Mouse (Mus musculus) hindbrain, embryonic 10.5 days (tissue): ENCODE data around the gene Dynll2. TPM values are rescaled to one million over a fixed set of nuclear protein-coding genes. Genes with fewer than 3 reads are reported as not detected.
A peak's percentile ranks its signal among the peaks of the same experiment; 100 is the strongest.

Experiments used
- DNase-seq: peaks from one replicate; pipeline ENCODE4 v3.0.0-alpha.2; 2017; ENCODE audit warnings: low spot score
- H3K27ac ChIP-seq: fragments of 300-500 bp; sonication (generic); 2 replicates; pipeline ENCODE4 v1.5.1; 2016; ENCODE audit warnings: mild to moderate bottlenecking, moderate library complexity
- H3K27me3 ChIP-seq: fragments of 300-500 bp; sonication (generic); 2 replicates; pipeline ENCODE4 v1.6.1; 2016; ENCODE audit warnings: mild to moderate bottlenecking; ENCODE audit not compliant: poor library complexity, insufficient read depth, severe bottlenecking
- H3K36me3 ChIP-seq: fragments of 300-500 bp; sonication (generic); 2 replicates; pipeline ENCODE4 v1.6.1; 2016; ENCODE audit warnings: mild to moderate bottlenecking, moderate library complexity
- H3K4me1 ChIP-seq: fragments of 300-500 bp; sonication (generic); replicated peaks from 2 replicates; pipeline ENCODE4 v1.6.1; 2016; ENCODE audit warnings: mild to moderate bottlenecking
- H3K4me3 ChIP-seq: fragments of 300-500 bp; sonication (generic); 2 replicates; pipeline ENCODE4 v1.5.1; 2016; ENCODE audit warnings: mild to moderate bottlenecking, moderate library complexity
- H3K9me3 ChIP-seq: fragments of 300-500 bp; sonication (generic); 2 replicates; pipeline ENCODE4 v1.6.1; 2016; ENCODE audit warnings: mild to moderate bottlenecking, moderate library complexity
- WGBS: fragments of 180-500 bp; shearing (Covaris S2); methylation state at CpG from one replicate; pipeline ENCODE4 v1.1.7; 2016; 5-methylcytosine and 5-hydroxymethylcytosine counted together
- polyA plus RNA-seq: library from polyadenylated mRNA; unstranded; fragments of >200 nt; fragmentation: Nextera tagmentation; extraction: Ambion mirVana; gene quantifications from 2 replicates; pipeline ENCODE4 v1.2.1, GENCODE M21; 2016

Gene Dynll2
- polyA plus RNA-seq = 29.4 and 39.9 TPM in 2 replicates

- WGBS = under 1% methylated on average over 107 of the region's 107 CpGs
- H3K9me3 ChIP-seq = no peaks in the 10 kb centered on the region
- peak within 1 kb of the TSS; percentile 99 for H3K27ac ChIP-seq
Measured at GRCm38 (mm10) chr11:87986831-87987793, at the start of gene Dynll2. TSS of gene Dynll2 (minus strand) at chr11:87987533.

GRCm38 (mm10) chr11:88036761-88037251 is 49.5 kb upstream of the Dynll2 start:
- Histone ChIP-seq H3K27me3 (no peaks in the 10 kb centered on the region), H3K27ac (no peak overlapping the region), H3K36me3 (peaks cover 46% of the 10 kb centered on the region), H3K9me3 (no peaks in the 10 kb centered on the region), H3K4me1 (no peaks in the 10 kb centered on the region), H3K4me3 (no peak overlapping the region)
- no peak for DNase-seq
- 90% methylated on average over 10 of the region's 10 CpGs for WGBS

More at GRCm38 (mm10) chr11:87986831-87987793, at the start of gene Dynll2:
- Histone ChIP-seq H3K36me3 (peaks cover 34% of the 10 kb centered on the region), H3K4me1 (peaks cover 40% of the 10 kb centered on the region), H3K4me3 (peak within 1 kb of the TSS; percentile 100), H3K27me3 (no peaks in the 10 kb centered on the region)
- peak; percentile 96 for DNase-seq

- no peak overlapping the region for H3K27ac ChIP-seq
- H3K9me3 ChIP-seq = no peaks in the 10 kb centered on the region
- peaks cover 39% of the 10 kb centered on the region for H3K36me3 ChIP-seq
- DNase-seq = no peak
- WGBS = 70% methylated on average over 7 of the region's 7 CpGs
- no peak overlapping the region for H3K4me3 ChIP-seq
- no peaks in the 10 kb centered on the region for H3K27me3 ChIP-seq
- no peaks in the 10 kb centered on the region for H3K4me1 ChIP-seq
Measured at GRCm38 (mm10) chr11:88035970-88036369, 48.6 kb upstream of the Dynll2 start.

- Histone ChIP-seq H3K4me3 (no peak overlapping the region), H3K4me1 (peaks cover 21% of the 10 kb centered on the region), H3K27me3 (no peaks in the 10 kb centered on the region), H3K9me3 (no peaks in the 10 kb centered on the region), H3K36me3 (peaks cover 18% of the 10 kb centered on the region), H3K27ac (no peak overlapping the region)
- DNase-seq = no peak
- WGBS = 93% methylated on average over 5 of the region's 5 CpGs
Measured at GRCm38 (mm10) chr11:88031753-88032152, 44.4 kb upstream of the Dynll2 start.

- DNase-seq = no peak
- Histone ChIP-seq H3K9me3 (no peaks in the 10 kb centered on the region), H3K27me3 (no peaks in the 10 kb centered on the region), H3K4me3 (no peak overlapping the region), H3K4me1 (peaks cover 23% of the 10 kb centered on the region), H3K27ac (no peak overlapping the region), H3K36me3 (peaks cover 15% of the 10 kb centered on the region)
- WGBS = 88% methylated on average over 2 of the region's 2 CpGs
Measured at GRCm38 (mm10) chr11:88030836-88031235, 43.5 kb upstream of the Dynll2 start.

GRCm38 (mm10) chr11:88030219-88030618 is 42.9 kb upstream of the Dynll2 start:
- Histone ChIP-seq H3K4me3 (no peak overlapping the region), H3K36me3 (peaks cover 13% of the 10 kb centered on the region), H3K4me1 (peaks cover 27% of the 10 kb centered on the region), H3K27ac (no peak overlapping the region), H3K9me3 (no peaks in the 10 kb centered on the region), H3K27me3 (no peaks in the 10 kb centered on the region)
- 88% methylated on average over 7 of the region's 7 CpGs for WGBS
- DNase-seq = no peak

- H3K4me1 ChIP-seq = peaks cover 27% of the 10 kb centered on the region
- peak; percentile 34 for DNase-seq
- 9% methylated on average over 16 of the region's 16 CpGs for WGBS
- H3K36me3 ChIP-seq = no peaks in the 10 kb centered on the region
- no peak overlapping the region for H3K4me3 ChIP-seq
- peak overlapping the region; percentile 68 for H3K27ac ChIP-seq
- no peaks in the 10 kb centered on the region for H3K27me3 ChIP-seq
- H3K9me3 ChIP-seq = no peaks in the 10 kb centered on the region
Measured at GRCm38 (mm10) chr11:88028193-88028684, 40.9 kb upstream of the Dynll2 start.

- H3K4me3 ChIP-seq = no peak overlapping the region
- H3K4me1 ChIP-seq = peaks cover 27% of the 10 kb centered on the region
- WGBS = 55% methylated on average over 9 of the region's 9 CpGs
- DNase-seq = no peak
- peak overlapping the region; percentile 68 for H3K27ac ChIP-seq
- no peaks in the 10 kb centered on the region for H3K9me3 ChIP-seq
- no peaks in the 10 kb centered on the region for H3K36me3 ChIP-seq
- no peaks in the 10 kb centered on the region for H3K27me3 ChIP-seq
Measured at GRCm38 (mm10) chr11:88027391-88028035, 40.2 kb upstream of the Dynll2 start.

- no peak overlapping the region for H3K27ac ChIP-seq
- H3K4me3 ChIP-seq = no peak overlapping the region
- H3K9me3 ChIP-seq = no peaks in the 10 kb centered on the region
- peaks cover 27% of the 10 kb centered on the region for H3K4me1 ChIP-seq
- no peaks in the 10 kb centered on the region for H3K36me3 ChIP-seq
- WGBS = 90% methylated on average over 2 of the region's 2 CpGs
- no peaks in the 10 kb centered on the region for H3K27me3 ChIP-seq
- DNase-seq = no peak
Measured at GRCm38 (mm10) chr11:88023933-88024332, 36.6 kb upstream of the Dynll2 start.

- Histone ChIP-seq H3K27me3 (no peaks in the 10 kb centered on the region; the same call in 1 of the 2 replicates), H3K9me3 (no peaks in the 10 kb centered on the region), H3K4me3 (no peak overlapping the region), H3K4me1 (no peaks in the 10 kb centered on the region), H3K36me3 (no peaks in the 10 kb centered on the region), H3K27ac (no peak overlapping the region)
- 84% methylated on average over 6 of the region's 6 CpGs for WGBS
- DNase-seq = no peak
Measured at GRCm38 (mm10) chr11:88015795-88016194, 28.5 kb upstream of the Dynll2 start.

GRCm38 (mm10) chr11:88015161-88015560 is 27.8 kb upstream of the Dynll2 start:
- Histone ChIP-seq H3K9me3 (no peaks in the 10 kb centered on the region), H3K27me3 (peaks cover under 1% of the 10 kb centered on the region; the same call in 1 of the 2 replicates), H3K27ac (no peak overlapping the region), H3K36me3 (no peaks in the 10 kb centered on the region), H3K4me1 (peaks cover under 1% of the 10 kb centered on the region), H3K4me3 (no peak overlapping the region)
- WGBS = 94% methylated on average over 11 of the region's 11 CpGs
- no peak for DNase-seq

- no peak overlapping the region for H3K4me3 ChIP-seq
- no peak for DNase-seq
- H3K4me1 ChIP-seq = peaks cover 13% of the 10 kb centered on the region
- no peaks in the 10 kb centered on the region for H3K9me3 ChIP-seq
- no peak overlapping the region for H3K27ac ChIP-seq
- H3K36me3 ChIP-seq = no peaks in the 10 kb centered on the region
- H3K27me3 ChIP-seq = peaks cover 9% of the 10 kb centered on the region
- WGBS = 91% methylated on average over 10 of the region's 10 CpGs
Measured at GRCm38 (mm10) chr11:88013632-88014031, 26.3 kb upstream of the Dynll2 start.
